In genomic region chr9:59659036-59660026, GRCm38 (mm10) we compare ENCODE assay signal across 7 mouse cellular contexts. TPM values are rescaled to one million over a fixed set of nuclear protein-coding genes. Genes with fewer than 3 reads are reported as not detected.
DNase-seq lines count a peak whose midpoint lies in the region.

No protein-coding gene starts in this region.

- intact Hi-C loops in gastrocnemius, postnatal 14 days (cut with DNase I; ENCODE audit: low total_unique reads) = no loop called here
- intact Hi-C loops in left cerebral cortex, postnatal 36 days (cut with DNase I) = loop anchor here (5.0 kb wide), 1 partner anchor 42 kb away; the partner anchor contains the start of gene Parp6

- H3K9me3 ChIP-seq in midbrain, embryonic 10.5 days (replicated peaks) = no peaks in the 10 kb centered on the region

- peak overlapping the region; percentile 92 for H3K4me3 ChIP-seq in midbrain, embryonic 10.5 days

- DNase-seq in adrenal gland, adult 18-20 months (ENCODE audit: low spot score in 2 of 2) = peak; percentile 64 to 75
- DNase-seq in embryo, embryonic 10.5 days (ENCODE audit: low spot score) = peak; percentile 96
- peak; percentile 88 for DNase-seq in gastrocnemius, postnatal 14 days
- peak; percentile 94 for DNase-seq in induced T-regulatory cell, adult 2 months (ENCODE audit: low read depth)
- DNase-seq in left cerebral cortex, postnatal 36 days (ENCODE audit: low spot score in 2 of 2) = peak; percentile 77 to 79
- DNase-seq in midbrain, embryonic 10.5 days (ENCODE audit: low spot score) = peak; percentile 89
- DNase-seq in right cerebral cortex, postnatal 36 days (ENCODE audit: low spot score in 2 of 2) = peak; percentile 71 to 76

- peak overlapping the region; percentile 100 for H3K27ac ChIP-seq in midbrain, embryonic 10.5 days (replicated peaks)

- peaks cover 60% of the 10 kb centered on the region for H3K36me3 ChIP-seq in midbrain, embryonic 10.5 days

- peaks cover 71% of the 10 kb centered on the region for H3K4me1 ChIP-seq in midbrain, embryonic 10.5 days

- no peaks in the 10 kb centered on the region for H3K27me3 ChIP-seq in midbrain, embryonic 10.5 days (ENCODE audit: low read depth, poor library complexity, severe bottlenecking)

- WGBS in midbrain, embryonic 10.5 days = 29% methylated on average over 14 of the region's 14 CpGs

RNA-seq across cellular contexts. Expression of gene Pkm, which starts 3.2 kb away (rescaled TPM):
- total RNA-seq in adrenal gland, adult 18-20 months (2021) = 1,000 to 10,000 TPM in 1 of 2 experiments, 100 to 1,000 TPM in 1; 853 to 1,405 TPM
- total RNA-seq in gastrocnemius, postnatal 14 days (2021) = 1,000 to 10,000 TPM; 2,510 to 2,651 TPM
- 1,000 to 10,000 TPM; 1,213 to 1,355 TPM for total RNA-seq in left cerebral cortex, postnatal 36 days (2021)
- polyA plus RNA-seq in midbrain, embryonic 10.5 days (2016; fragmentation: Nextera tagmentation; extraction: Ambion mirVana) = 2,767 and 3,271 TPM in 2 replicates

RNA-seq across cellular contexts. Expression of gene Gramd2, which starts 20.6 kb away (rescaled TPM):
- total RNA-seq in adrenal gland, adult 18-20 months (2021) = under 1 TPM; 0.13 to 0.64 TPM
- total RNA-seq in gastrocnemius, postnatal 14 days (2021) = under 1 TPM; 0.09 to 0.18 TPM
- total RNA-seq in left cerebral cortex, postnatal 36 days (2021) = 10 to 100 TPM; 10.4 to 10.8 TPM
- 0.11 and 0.14 TPM in 2 replicates for polyA plus RNA-seq in midbrain, embryonic 10.5 days (2016; fragmentation: Nextera tagmentation; extraction: Ambion mirVana)

RNA-seq across cellular contexts. Expression of gene Parp6, which starts 42.2 kb away (rescaled TPM):
- total RNA-seq in adrenal gland, adult 18-20 months (2021) = 10 to 100 TPM; 27.7 to 35.8 TPM
- 10 to 100 TPM; 12.3 to 13.8 TPM for total RNA-seq in gastrocnemius, postnatal 14 days (2021)
- 100 to 1,000 TPM; 152 to 159 TPM for total RNA-seq in left cerebral cortex, postnatal 36 days (2021)
- 46.5 and 70.8 TPM in 2 replicates for polyA plus RNA-seq in midbrain, embryonic 10.5 days (2016; fragmentation: Nextera tagmentation; extraction: Ambion mirVana)

Comparison
In these comparisons a context has a peak if more than half of its experiments do, and no peak if none do; other contexts are left out.
1. Peak in every context shown above with its lines: DNase-seq, H3K4me3 ChIP-seq and H3K27ac ChIP-seq.
2. RNA of gene Gramd2, which starts 20.6 kb away (total RNA-seq): 10.4 to 10.8 TPM in left cerebral cortex, postnatal 36 days; 0.13 to 0.64 TPM in adrenal gland, adult 18-20 months and 0.09 to 0.18 TPM in gastrocnemius, postnatal 14 days; every median in the first group is over 4 times any median in the second.
3. RNA of gene Parp6, which starts 42.2 kb away (total RNA-seq): 152 to 159 TPM in left cerebral cortex, postnatal 36 days; 27.7 to 35.8 TPM in adrenal gland, adult 18-20 months and 12.3 to 13.8 TPM in gastrocnemius, postnatal 14 days; every median in the first group is over 4 times any median in the second.